Mouse (Mus musculus) small intestine, adult 2 months (tissue): Measurements from ENCODE around the gene Ptprs.

Experiments used
- CTCF ChIP-seq: fragments of 200-500 bp; IDR thresholded peaks from 2 replicates; pipeline ENCODE4 v1.5.1; 2012; ENCODE audit warnings: low read depth, mild to moderate bottlenecking, control low read depth, inconsistent platforms, low read length, moderate library complexity, mixed read lengths; ENCODE audit not compliant: insufficient replicate concordance, insufficient read length; ENCODE audit errors: extremely low read depth
- POLR2A ChIP-seq: fragments of 200-500 bp; IDR thresholded peaks from 2 replicates; pipeline ENCODE4 v1.6.1; 2012; ENCODE audit warnings: low read depth, mild to moderate bottlenecking, control low read depth, inconsistent platforms, low read length, moderate library complexity

- TF ChIP-seq CTCF (no peak), POLR2A (no peak)
Observed at GRCm38 (mm10) chr17:56514330-56514729, 38.0 kb upstream of the Ptprs start.
